Mouse (Mus musculus) forebrain, embryonic 10.5 days (tissue): ENCODE measurements around the gene Gm45713. TPM values are rescaled to one million over a fixed set of nuclear protein-coding genes. Genes with fewer than 3 reads are reported as not detected.
A peak's percentile ranks its signal among the peaks of the same experiment; 100 is the strongest.
"Not testable (repeated sequence)": the region's sequence is repeated elsewhere in the genome, so short reads cannot be mapped to it uniquely, and the experiment has no call there.

Experiments used
- DNase-seq: peaks from one replicate; pipeline ENCODE4 v3.0.0-alpha.2; 2017; ENCODE audit warnings: low spot score; ENCODE audit errors: extremely low spot score
- H3K27ac ChIP-seq: fragments of 300-500 bp; sonication (generic); 2 replicates; pipeline ENCODE4 v1.5.1; 2016; ENCODE audit warnings: mild to moderate bottlenecking
- H3K27me3 ChIP-seq: fragments of 300-500 bp; sonication (generic); 2 replicates; pipeline ENCODE4 v1.6.1; 2016; ENCODE audit warnings: mild to moderate bottlenecking; ENCODE audit not compliant: poor library complexity, severe bottlenecking
- H3K36me3 ChIP-seq: fragments of 300-500 bp; sonication (generic); replicated peaks from 2 replicates; pipeline ENCODE4 v1.6.1; 2016; ENCODE audit warnings: mild to moderate bottlenecking, moderate library complexity
- H3K4me1 ChIP-seq: fragments of 300-500 bp; sonication (generic); 2 replicates; pipeline ENCODE4 v1.6.1; 2016
- H3K4me3 ChIP-seq: fragments of 300-500 bp; sonication (generic); 2 replicates; pipeline ENCODE4 v1.5.1; 2016; ENCODE audit warnings: mild to moderate bottlenecking, moderate library complexity
- H3K9me3 ChIP-seq: fragments of 300-500 bp; sonication (generic); 2 replicates; pipeline ENCODE4 v1.6.1; 2016; ENCODE audit warnings: mild to moderate bottlenecking, moderate library complexity
- WGBS: fragments of 180-500 bp; shearing (Covaris S2); methylation state at CpG from one replicate; pipeline ENCODE4 v1.1.7; 2016; 5-methylcytosine and 5-hydroxymethylcytosine counted together
- polyA plus RNA-seq: library from polyadenylated mRNA; unstranded; fragments of >200 nt; fragmentation: Nextera tagmentation; extraction: Ambion mirVana; gene quantifications from 2 replicates; pipeline ENCODE4 v1.2.1, GENCODE M21; 2016

Gene Gm45713
- polyA plus RNA-seq, 1 experiment from 2014 or later = 0.11 TPM

- Histone ChIP-seq H3K27ac (peak overlapping the region; percentile 78), H3K9me3 (peaks cover 2% of the 10 kb centered on the region; the same call in 1 of the 2 replicates), H3K36me3 (peaks cover 41% of the 10 kb centered on the region), H3K4me1 (peaks cover 26% of the 10 kb centered on the region), H3K27me3 (peaks cover 47% of the 10 kb centered on the region), H3K4me3 (peak overlapping the region; percentile 55)
- WGBS = 5% methylated on average over 35 of the region's 35 CpGs
- DNase-seq = peak; percentile 89
These were observed 25.8 kb upstream of the Gm45713 start for GRCm38 (mm10) chr7:45161612-45162473.

GRCm38 (mm10) chr7:45160866-45161265 is 24.8 kb upstream of the Gm45713 start:
- Histone ChIP-seq H3K9me3 (no peaks in the 10 kb centered on the region), H3K4me1 (peaks cover 26% of the 10 kb centered on the region), H3K27me3 (peaks cover 37% of the 10 kb centered on the region), H3K4me3 (no peak overlapping the region), H3K36me3 (peaks cover 44% of the 10 kb centered on the region), H3K27ac (no peak overlapping the region)
- 95% methylated on average over 3 of the region's 3 CpGs for whole genome bisulfite sequencing
- no peak for DNase-seq

DNA sequence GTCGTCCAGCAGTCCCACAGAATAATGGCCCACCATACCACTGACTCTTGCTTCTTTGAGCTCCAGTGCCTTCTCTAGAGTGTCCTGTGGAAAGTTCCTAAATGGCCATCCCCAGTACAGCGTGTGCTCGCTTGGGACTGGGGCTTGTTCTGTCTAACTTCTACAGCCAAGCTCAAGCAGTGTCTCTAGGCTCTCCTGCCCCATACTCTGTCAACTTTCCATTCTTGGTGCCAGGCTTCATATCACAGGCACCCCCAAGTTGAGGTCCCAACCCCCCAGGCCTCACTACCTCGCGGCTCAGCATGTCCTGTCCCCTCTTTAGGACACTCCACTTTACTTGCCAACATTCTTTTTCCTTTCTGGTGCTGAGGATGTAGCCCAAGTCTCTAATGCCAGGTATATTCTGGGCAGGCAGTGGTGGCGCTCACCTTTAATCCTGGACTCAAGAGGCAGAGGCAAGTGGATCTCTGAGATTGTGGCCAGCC is 24.3 kb upstream of the Gm45713 start:
- no peak overlapping the region for H3K27ac ChIP-seq
- DNase-seq = no peak
- no peak overlapping the region for H3K4me3 ChIP-seq
- no peaks in the 10 kb centered on the region for H3K9me3 ChIP-seq
- peaks cover 29% of the 10 kb centered on the region for H3K4me1 ChIP-seq
- H3K36me3 ChIP-seq = peaks cover 44% of the 10 kb centered on the region
- 93% methylated on average over 6 of the region's 6 CpGs for WGBS
- peaks cover 32% of the 10 kb centered on the region for H3K27me3 ChIP-seq

GRCm38 (mm10) chr7:45158991-45159390 is 23.0 kb upstream of the Gm45713 start:
- peaks cover 44% of the 10 kb centered on the region for H3K36me3 ChIP-seq
- no peak overlapping the region for H3K27ac ChIP-seq
- H3K9me3 ChIP-seq = no peaks in the 10 kb centered on the region
- WGBS = 92% methylated on average over 6 of the region's 6 CpGs
- peaks cover 32% of the 10 kb centered on the region for H3K4me1 ChIP-seq
- no peak overlapping the region for H3K4me3 ChIP-seq
- no peak for DNase-seq
- H3K27me3 ChIP-seq = peaks cover 19% of the 10 kb centered on the region

- Histone ChIP-seq H3K9me3 (no peaks in the 10 kb centered on the region), H3K27ac (no peak overlapping the region), H3K4me1 (peaks cover 29% of the 10 kb centered on the region), H3K4me3 (no peak overlapping the region), H3K36me3 (peaks cover 44% of the 10 kb centered on the region), H3K27me3 (peaks cover 3% of the 10 kb centered on the region)
- WGBS = 88% methylated on average over 14 of the region's 14 CpGs
- no peak for DNase-seq
These were observed 21.4 kb upstream of the Gm45713 start for GRCm38 (mm10) chr7:45157459-45157858.

GRCm38 (mm10) chr7:45156206-45156605 is 20.2 kb upstream of the Gm45713 start:
- Histone ChIP-seq H3K36me3 (peaks cover 43% of the 10 kb centered on the region), H3K27me3 (no peaks in the 10 kb centered on the region), H3K9me3 (no peaks in the 10 kb centered on the region), H3K27ac (no peak overlapping the region), H3K4me3 (no peak overlapping the region), H3K4me1 (peaks cover 24% of the 10 kb centered on the region)
- DNase-seq = no peak
- 93% methylated on average over 15 of the region's 15 CpGs for WGBS

DNA sequence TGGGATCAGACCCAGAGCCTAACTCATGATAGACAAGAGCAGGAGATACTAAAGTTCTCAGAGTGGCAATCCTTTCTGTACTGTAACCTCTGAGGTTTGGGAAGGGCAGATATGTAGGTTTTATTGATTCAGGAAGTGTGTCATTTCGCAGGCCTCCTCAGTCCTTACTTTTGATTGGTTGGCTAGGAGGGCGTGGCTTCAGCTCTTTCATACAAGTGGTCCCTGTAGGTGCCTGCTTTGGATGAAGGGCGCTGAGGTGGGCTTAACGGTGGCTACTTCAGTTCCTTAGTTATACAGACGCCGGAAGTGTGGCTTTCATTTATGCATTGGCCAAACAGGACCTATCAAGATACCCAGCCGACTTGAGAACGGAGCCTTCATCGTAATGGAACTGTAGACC is 19.6 kb upstream of the Gm45713 start:
- H3K4me3 ChIP-seq = no peak overlapping the region; the same call in 1 of the 2 replicates
- no peak for DNase-seq
- H3K9me3 ChIP-seq = no peaks in the 10 kb centered on the region
- no peaks in the 10 kb centered on the region for H3K27me3 ChIP-seq
- no peak overlapping the region for H3K27ac ChIP-seq
- 85% methylated on average over 9 of the region's 9 CpGs for WGBS
- H3K36me3 ChIP-seq = peaks cover 37% of the 10 kb centered on the region
- peaks cover 30% of the 10 kb centered on the region for H3K4me1 ChIP-seq

DNA sequence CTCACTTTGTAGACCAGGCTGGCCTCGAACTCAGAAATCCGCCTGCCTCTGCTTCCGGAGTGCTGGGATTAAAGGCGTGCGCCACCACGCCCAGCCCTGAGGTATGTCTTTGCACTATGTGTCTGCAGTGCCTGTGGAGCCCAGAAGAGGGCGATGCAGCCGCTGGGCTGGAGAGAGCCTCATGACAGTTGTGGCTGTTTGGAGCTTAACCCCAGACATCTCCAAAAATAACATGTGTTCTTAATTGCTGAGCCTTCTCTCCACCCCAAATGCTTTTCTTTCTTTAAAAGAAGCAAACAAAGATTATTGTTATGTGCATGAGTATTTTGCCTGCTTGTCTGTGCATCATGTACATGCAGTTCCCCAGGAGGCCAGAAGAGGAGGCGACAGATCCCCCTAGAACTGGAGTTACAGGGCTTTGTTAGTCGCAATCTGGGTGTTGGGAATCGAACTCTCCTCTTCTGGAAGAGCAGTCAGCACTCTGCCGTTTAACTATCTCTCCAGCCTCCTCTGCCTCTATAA is 19.0 kb upstream of the Gm45713 start:
- Histone ChIP-seq H3K4me3 (peak overlapping the region; percentile 74), H3K27ac (peak overlapping the region; percentile 98), H3K36me3 (peaks cover 32% of the 10 kb centered on the region), H3K9me3 (no peaks in the 10 kb centered on the region), H3K27me3 (no peaks in the 10 kb centered on the region), H3K4me1 (peaks cover 36% of the 10 kb centered on the region)
- 79% methylated on average over 12 of the region's 12 CpGs for WGBS
- peak; percentile 44 for DNase-seq

- 6% methylated on average over 69 of the region's 69 CpGs for WGBS
- Histone ChIP-seq H3K4me1 (peaks cover 43% of the 10 kb centered on the region), H3K36me3 (peaks cover 25% of the 10 kb centered on the region), H3K4me3 (peak within 1 kb of the TSS; percentile 74), H3K9me3 (no peaks in the 10 kb centered on the region), H3K27ac (peak within 1 kb of the TSS; percentile 98), H3K27me3 (no peaks in the 10 kb centered on the region)
- peak; percentile 97 for DNase-seq
These were observed 18.3 kb upstream of the Gm45713 start, which contains the start of the genes Pih1d1 and Aldh16a1 for GRCm38 (mm10) chr7:45154096-45154992. TSS of gene Pih1d1 (plus strand) at chr7:45154303. TSS of gene Aldh16a1 (minus strand) at chr7:45154584.

DNA sequence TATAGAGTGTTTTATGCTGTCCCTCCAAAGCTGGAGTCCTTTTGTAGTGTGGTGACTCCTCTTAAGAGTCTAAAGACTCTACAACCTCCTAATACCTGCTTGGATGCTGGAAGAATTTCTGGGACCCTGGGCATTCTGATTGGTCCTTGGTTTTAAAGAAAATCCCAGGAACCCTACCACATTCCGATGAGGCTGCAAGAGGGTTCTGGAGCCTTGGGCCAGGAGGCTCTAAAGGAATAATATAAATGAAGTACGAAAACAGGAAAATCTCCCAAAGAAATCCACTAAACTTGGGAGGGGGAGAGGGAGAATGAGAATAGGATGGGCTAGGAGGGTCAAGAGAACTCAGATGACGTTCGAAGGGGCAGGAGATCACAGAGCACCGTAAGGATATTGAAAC is 17.6 kb upstream of the Gm45713 start:
- peaks cover 18% of the 10 kb centered on the region for H3K36me3 ChIP-seq
- peaks cover 45% of the 10 kb centered on the region for H3K4me1 ChIP-seq
- H3K27ac ChIP-seq = peak overlapping the region; percentile 98
- no peaks in the 10 kb centered on the region for H3K27me3 ChIP-seq
- 2% methylated on average over 5 of the region's 5 CpGs for WGBS
- peak overlapping the region; percentile 74 for H3K4me3 ChIP-seq
- no peaks in the 10 kb centered on the region for H3K9me3 ChIP-seq
- no peak for DNase-seq

DNA sequence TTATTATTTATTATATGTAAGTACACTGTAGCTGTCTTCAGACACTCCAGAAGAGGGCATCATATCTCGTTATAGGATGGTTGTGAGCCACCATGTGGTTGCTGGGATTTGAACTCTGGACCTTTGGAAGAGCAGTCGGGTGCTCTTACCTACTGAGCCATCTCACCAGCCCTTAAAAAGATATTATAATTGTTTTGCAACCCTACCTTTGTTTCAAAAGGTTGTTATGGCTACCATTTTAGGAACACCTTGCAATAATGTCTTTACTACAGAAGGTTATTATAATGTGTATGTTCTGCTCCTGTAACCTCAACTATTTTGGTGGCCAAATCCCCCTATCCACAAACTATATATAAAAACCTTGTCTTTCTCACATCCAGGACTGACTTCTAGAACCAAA is 17.0 kb upstream of the Gm45713 start:
- H3K9me3 ChIP-seq, DNase-seq, H3K27me3 ChIP-seq, H3K27ac ChIP-seq: not testable (repeated sequence)
- 91% methylated on average over 2 of the region's 2 CpGs for WGBS
- Histone ChIP-seq H3K4me3 (peak overlapping the region; percentile 74; the same call in 1 of the 2 replicates), H3K36me3 (peaks cover 17% of the 10 kb centered on the region), H3K4me1 (peaks cover 45% of the 10 kb centered on the region)

DNA sequence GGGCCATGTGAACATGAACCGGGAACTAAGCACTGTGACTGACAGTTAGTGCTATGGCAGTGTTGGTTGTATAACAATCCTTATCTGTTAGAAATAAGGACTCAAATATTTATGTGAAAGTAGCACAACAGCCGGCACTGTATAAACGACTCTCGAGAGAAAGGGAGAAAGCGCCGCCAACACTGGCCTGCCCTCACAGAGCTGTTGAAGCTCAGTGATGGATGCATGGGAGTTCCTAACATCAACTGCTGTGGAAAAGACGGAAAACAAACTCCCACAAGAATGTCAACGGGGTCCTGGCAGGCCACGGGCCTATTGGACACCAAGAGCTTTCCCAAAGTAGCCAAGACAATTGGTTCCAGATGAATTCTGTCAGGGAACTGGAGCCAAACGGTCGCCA is 15.3 kb upstream of the Gm45713 start:
- WGBS = 72% methylated on average over 11 of the region's 11 CpGs

More for the DNA sequence above, 15.3 kb upstream of the Gm45713 start:
- H3K4me1 ChIP-seq = peaks cover 45% of the 10 kb centered on the region
- no peak overlapping the region for H3K4me3 ChIP-seq
- no peaks in the 10 kb centered on the region for H3K9me3 ChIP-seq
- peaks cover 20% of the 10 kb centered on the region for H3K36me3 ChIP-seq
- H3K27me3 ChIP-seq = no peaks in the 10 kb centered on the region
- no peak for DNase-seq
- H3K27ac ChIP-seq = peak overlapping the region; percentile 52; the same call in 1 of the 2 replicates
